Mouse (Mus musculus) MEL (cell line): ENCODE results near the gene Lgi1. TPM values are rescaled to one million over a fixed set of nuclear protein-coding genes. Genes with fewer than 3 reads are reported as not detected.

ENCODE experiments used
- DNase-seq: peaks from one replicate; pipeline ENCODE4 v3.0.0; 2011; ENCODE audit warnings: low read depth, low spot score
- H3K27ac ChIP-seq: 2 replicates; pipeline ENCODE4 v1.5.1; 2012; ENCODE audit warnings: low read depth, mild to moderate bottlenecking, control low read depth, low read length, moderate library complexity; ENCODE audit not compliant: control insufficient read depth
- H3K27me3 ChIP-seq, 2 experiments: fragments of 150-350 bp in 1 of 2; sonication (generic) in 1 of 2; 2 replicates each; pipeline ENCODE4 v1.6.1; 2012; ENCODE audit warnings: low read length in 2 of 2, mild to moderate bottlenecking in 2 of 2, improper control_type of control experiment in 1 of 2, moderate library complexity in 1 of 2; ENCODE audit not compliant: insufficient read depth in 2 of 2, control insufficient read depth in 1 of 2
- H3K36me3 ChIP-seq, 2 experiments: 2 replicates each; pipeline ENCODE4 v1.6.1; 2012 to 2014; ENCODE audit warnings: low read length in 2 of 2, improper control_type of control experiment in 1 of 2, inconsistent platforms in 1 of 2, mild to moderate bottlenecking in 1 of 2; ENCODE audit not compliant: insufficient read depth in 2 of 2, control insufficient read depth in 1 of 2
- H3K4me1 ChIP-seq, 2 experiments: fragments of 150-350 bp in 1 of 2; sonication (generic) in 1 of 2; 2 replicates each; pipeline ENCODE4 v1.6.1; 2012; ENCODE audit warnings: low read length in 2 of 2, improper control_type of control experiment in 1 of 2, mild to moderate bottlenecking in 1 of 2; ENCODE audit not compliant: insufficient read depth in 2 of 2, control insufficient read depth in 1 of 2
- H3K4me3 ChIP-seq, 2 experiments: fragments of 150-350 bp in 1 of 2; sonication (generic) in 1 of 2; 2 replicates each; pipeline ENCODE4 v1.5.1; 2012; ENCODE audit warnings: low read depth in 2 of 2, low read length in 2 of 2, mild to moderate bottlenecking in 2 of 2, moderate library complexity in 2 of 2, control low read depth in 1 of 2, improper control_type of control experiment in 1 of 2; ENCODE audit not compliant: control insufficient read depth in 1 of 2, insufficient read depth in 1 of 2
- H3K79me2 ChIP-seq: 2 replicates; pipeline ENCODE4 v1.6.1; 2012; ENCODE audit warnings: mild to moderate bottlenecking, low read length, moderate library complexity; ENCODE audit not compliant: control insufficient read depth, poor library complexity, insufficient read depth
- H3K9ac ChIP-seq: 2 replicates; pipeline ENCODE4 v1.6.1; 2012; ENCODE audit warnings: low read depth, mild to moderate bottlenecking, control low read depth, low read length, moderate library complexity; ENCODE audit not compliant: control insufficient read depth, poor library complexity, severe bottlenecking
- H3K9me3 ChIP-seq: fragments of 150-350 bp; sonication (generic); replicated peaks from 2 replicates; pipeline ENCODE4 v1.6.1; 2012; ENCODE audit warnings: mild to moderate bottlenecking, low read length, improper control_type of control experiment, moderate library complexity; ENCODE audit not compliant: insufficient read depth
- CHD2 ChIP-seq: IDR thresholded peaks from 2 replicates; pipeline ENCODE4 v1.6.1; 2011; ENCODE audit warnings: low read length, improper control_type of control experiment
- CTCF ChIP-seq, 3 experiments: IDR thresholded peaks in 2 of 3; conservative IDR thresholded peaks in 1 of 3; 2 replicates each; pipeline ENCODE4 v1.5.1; 2011 to 2012; ENCODE audit warnings: low read length in 3 of 3, low read depth in 2 of 3, mild to moderate bottlenecking in 2 of 3, improper control_type of control experiment in 1 of 3, inconsistent platforms in 1 of 3, mixed read lengths in 1 of 3, moderate library complexity in 1 of 3; ENCODE audit not compliant: control insufficient read depth in 1 of 3, insufficient read depth in 1 of 3, poor library complexity in 1 of 3, severe bottlenecking in 1 of 3
- ELF1 ChIP-seq: IDR thresholded peaks from 2 replicates; pipeline ENCODE4 v1.6.1; 2014; ENCODE audit warnings: low read depth, mild to moderate bottlenecking, inconsistent platforms, low read length, improper control_type of control experiment, moderate library complexity
- GATA1 ChIP-seq: IDR thresholded peaks from 2 replicates; pipeline ENCODE4 v1.6.1; 2011; ENCODE audit warnings: low read depth, low read length, improper control_type of control experiment
- JUND ChIP-seq: IDR thresholded peaks from 2 replicates; pipeline ENCODE4 v1.6.1; 2011; ENCODE audit warnings: low read depth, mild to moderate bottlenecking, improper control_type of control experiment, low read length
- KAT2A ChIP-seq: conservative IDR thresholded peaks from 2 replicates; pipeline ENCODE4 v1.6.1; 2012; ENCODE audit warnings: low read depth, low read length, improper control_type of control experiment, inconsistent platforms
- MAFK ChIP-seq: IDR thresholded peaks from 2 replicates; pipeline ENCODE4 v1.6.1; 2011; ENCODE audit warnings: low read depth, mild to moderate bottlenecking, low read length, improper control_type of control experiment, borderline replicate concordance
- MAX ChIP-seq: IDR thresholded peaks from 2 replicates; pipeline ENCODE4 v1.6.1; 2011; ENCODE audit warnings: low read length, improper control_type of control experiment
- MAZ ChIP-seq: IDR thresholded peaks from 2 replicates; pipeline ENCODE4 v1.6.1; 2012; ENCODE audit warnings: low read depth, mild to moderate bottlenecking, inconsistent platforms, low read length, improper control_type of control experiment
- NELFE ChIP-seq: IDR thresholded peaks from 2 replicates; pipeline ENCODE4 v1.6.1; 2011; ENCODE audit warnings: low read depth, low read length, improper control_type of control experiment
- NRF1 ChIP-seq: IDR thresholded peaks from 2 replicates; pipeline ENCODE4 v1.6.1; 2014; ENCODE audit warnings: low read depth, mild to moderate bottlenecking, inconsistent platforms, low read length, improper control_type of control experiment, moderate library complexity; ENCODE audit not compliant: poor library complexity, insufficient read depth, severe bottlenecking
- POLR2AphosphoS2 ChIP-seq: IDR thresholded peaks from 2 replicates; pipeline ENCODE4 v1.6.1; 2011; ENCODE audit warnings: low read length, improper control_type of control experiment
- POLR2AphosphoS5 ChIP-seq: IDR thresholded peaks from 2 replicates; pipeline ENCODE4 v1.6.1; 2012; ENCODE audit warnings: low read depth, borderline replicate concordance, mild to moderate bottlenecking, inconsistent platforms, low read length, moderate library complexity, mixed read lengths
- RAD21 ChIP-seq: IDR thresholded peaks from 2 replicates; pipeline ENCODE4 v1.6.1; 2011; ENCODE audit warnings: mild to moderate bottlenecking, low read depth, low read length, improper control_type of control experiment
- SIN3A ChIP-seq: IDR thresholded peaks from 2 replicates; pipeline ENCODE4 v1.6.1; 2012; ENCODE audit warnings: low read length, improper control_type of control experiment, inconsistent platforms
- TAL1 ChIP-seq: IDR thresholded peaks from 2 replicates; pipeline ENCODE4 v1.6.1; 2012; ENCODE audit warnings: mild to moderate bottlenecking, inconsistent platforms, low read length, moderate library complexity, mixed read lengths
- UBTF ChIP-seq: IDR thresholded peaks from 2 replicates; pipeline ENCODE4 v1.6.1; 2012; ENCODE audit warnings: low read depth, mild to moderate bottlenecking, inconsistent platforms, low read length, improper control_type of control experiment, moderate library complexity, borderline replicate concordance; ENCODE audit not compliant: insufficient read depth
- USF2 ChIP-seq, 2 experiments: IDR thresholded peaks; 2 replicates each; pipeline ENCODE4 v1.6.1; 2011 to 2012; ENCODE audit warnings: improper control_type of control experiment in 2 of 2, low read length in 2 of 2, borderline replicate concordance in 1 of 2, inconsistent platforms in 1 of 2, low read depth in 1 of 2, mild to moderate bottlenecking in 1 of 2; ENCODE audit not compliant: insufficient read depth in 1 of 2
- ZC3H11A ChIP-seq: IDR thresholded peaks from 2 replicates; pipeline ENCODE4 v1.6.1; 2012; ENCODE audit warnings: low read depth, mild to moderate bottlenecking, inconsistent platforms, low read length, improper control_type of control experiment
- ZKSCAN1 ChIP-seq: IDR thresholded peaks from 2 replicates; pipeline ENCODE4 v1.6.1; 2012; ENCODE audit warnings: low read depth, mild to moderate bottlenecking, inconsistent platforms, low read length, improper control_type of control experiment, moderate library complexity
- ZNF384 ChIP-seq: IDR thresholded peaks from 2 replicates; pipeline ENCODE4 v1.6.1; 2012; ENCODE audit warnings: low read depth, mild to moderate bottlenecking, inconsistent platforms, low read length, improper control_type of control experiment
- polyA plus RNA-seq, 2 experiments: library from polyadenylated mRNA; stranded (reverse) in 1 of 2; unstranded in 1 of 2; fragments of >175 nt in 1 of 2; fragments of >200 nt in 1 of 2; gene quantifications; 2 replicates each; pipeline versions ENCODE4 v1.2.1 to v1.2.4; 2012; ENCODE audit warnings: low replicate concordance in 2 of 2, low read depth in 1 of 2; ENCODE audit not compliant: insufficient read length in 2 of 2, insufficient read depth in 1 of 2, missing spikeins in 1 of 2
- total RNA-seq: library from RNA; depleted of rRNA; stranded (reverse); fragments of 300-350 nt; gene quantifications from 2 replicates; pipeline ENCODE4 v1.2.3, GENCODE M21; 2012

Lgi1 gene
- total and polyA plus RNA-seq, 3 experiments, result 0.01 TPM; not detected in 2

DNA sequence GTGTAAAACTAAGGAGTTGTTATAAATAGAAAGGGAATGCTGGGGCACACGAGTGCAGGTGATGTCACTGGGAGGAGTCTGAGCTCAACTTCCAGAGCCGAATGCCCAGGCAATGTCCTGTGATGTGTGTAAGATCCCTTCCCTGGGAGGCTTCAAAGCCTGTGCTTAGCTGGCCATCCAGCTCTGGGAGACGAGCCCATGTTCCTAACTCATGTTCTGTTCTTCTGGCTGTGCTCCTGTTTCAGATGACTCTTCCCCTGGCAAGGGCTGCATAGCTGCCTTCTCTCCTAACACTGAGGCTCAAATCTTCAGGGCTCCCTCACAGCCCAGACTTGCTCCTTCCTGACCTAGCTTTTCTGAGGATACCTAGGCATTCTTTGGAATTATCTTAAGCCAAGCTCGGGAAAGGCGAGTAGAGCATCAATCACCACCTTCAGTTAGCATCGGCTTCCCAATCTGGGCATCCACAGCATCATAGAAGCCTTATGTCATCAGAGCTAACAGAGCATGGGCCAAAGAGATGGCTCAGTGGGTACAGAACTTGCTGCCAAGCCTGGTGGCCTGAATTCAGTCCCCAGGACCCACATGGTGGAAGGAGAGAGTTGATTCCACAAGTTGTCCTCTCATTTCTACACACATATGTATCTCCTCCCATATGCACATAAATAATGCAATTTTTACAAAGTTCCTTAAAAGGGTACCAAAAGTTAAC lies 52.4 kb downstream of the Lgi1 start:
- Histone ChIP-seq H3K9me3 (no peaks in the 10 kb centered on the region), H3K9ac (no peak overlapping the region), H3K27ac (no peak overlapping the region), H3K36me3 (no peaks in the 10 kb centered on the region), H3K4me1 (no peaks in the 10 kb centered on the region), H3K4me3 (no peak overlapping the region), H3K79me2 (no peaks in the 10 kb centered on the region), H3K27me3 (no peaks in the 10 kb centered on the region; a peak in 1 of 4 replicates)
- TF ChIP-seq ZNF384 (no peak), UBTF (no peak), GATA1 (no peak), POLR2AphosphoS2 (no peak), TAL1 (no peak), USF2 (IDR thresholded peaks at IDR 0.05; ENCODE audit: borderline replicate concordance in 1 of 2, insufficient read depth in 1 of 2, low read depth in 1 of 2, low read length in 2 of 2) (no peak)
- DNase-seq, result no peak

GRCm38 (mm10) chr19:38318308-38318707 lies 54.0 kb downstream of the Lgi1 start:
- Histone ChIP-seq H3K9ac (no peak overlapping the region), H3K4me3 (no peak overlapping the region), H3K27me3 (no peaks in the 10 kb centered on the region; a peak in 1 of 4 replicates), H3K79me2 (no peaks in the 10 kb centered on the region), H3K4me1 (no peaks in the 10 kb centered on the region), H3K27ac (no peak overlapping the region), H3K36me3 (no peaks in the 10 kb centered on the region), H3K9me3 (no peaks in the 10 kb centered on the region)
- no peak for DNase-seq
- TF ChIP-seq NELFE, result no peak
- no peak for TF ChIP-seq GATA1
- no peak for TF ChIP-seq MAFK
- no peak for TF ChIP-seq MAX
- no peak for TF ChIP-seq JUND
- TF ChIP-seq NRF1, result no peak
- no peak for TF ChIP-seq MAZ
- no peak for TF ChIP-seq ELF1
- TF ChIP-seq POLR2AphosphoS5, result no peak
- TF ChIP-seq ZKSCAN1, result no peak
- no peak for TF ChIP-seq RAD21
- no peak for TF ChIP-seq KAT2A
- TF ChIP-seq ZC3H11A, result no peak
- TF ChIP-seq CHD2, result no peak
- TF ChIP-seq CTCF (IDR thresholded peaks at IDR 0.05 in 2 of 3, conservative IDR thresholded peaks at IDR 0.05 in 1 of 3; ENCODE audit: control insufficient read depth in 1 of 3, insufficient read depth in 1 of 3, low read depth in 2 of 3, low read length in 3 of 3, poor library complexity in 1 of 3, severe bottlenecking in 1 of 3), result no peak
- TF ChIP-seq SIN3A, result no peak
